Mouse (Mus musculus) heart, adult 9 months (tissue): ENCODE results near the gene Capn15.

Experiments used
- DNase-seq, 2 experiments: peaks; one replicate each; pipeline ENCODE4 v3.0.0; 2022; ENCODE audit warnings: low spot score in 2 of 2

Capn15 gene

GRCm38 (mm10) chr17:25919786-25920642 is 65.6 kb downstream of the Capn15 start:
- peak; percentile 100 for DNase-seq

- DNase-seq: no peak
Measured at GRCm38 (mm10) chr17:25919144-25919785, 66.3 kb downstream of the Capn15 start, which contains the start of gene Rab40c. Gene Rab40c, minus strand, starts transcription at chr17:25919727.

GRCm38 (mm10) chr17:25918037-25918750 is 67.4 kb downstream of the Capn15 start:
- no peak for DNase-seq

GRCm38 (mm10) chr17:25916931-25917647 is 68.5 kb downstream of the Capn15 start:
- no peak for DNase-seq

- DNase-seq: no peak
Measured at GRCm38 (mm10) chr17:25914295-25914694, 71.3 kb downstream of the Capn15 start.

GRCm38 (mm10) chr17:25913877-25914275 is 71.7 kb downstream of the Capn15 start:
- peak; percentile 58 to 67 for DNase-seq

- DNase-seq: no peak
Measured at GRCm38 (mm10) chr17:25913186-25913876, 72.3 kb downstream of the Capn15 start.

- peak; percentile 41 to 56 for DNase-seq
Measured at GRCm38 (mm10) chr17:25911816-25912215, 73.8 kb downstream of the Capn15 start.
